Mouse (Mus musculus) lung, postnatal 0 days (tissue): Measurements from ENCODE around the gene Anapc15. TPM values are rescaled to one million over a fixed set of nuclear protein-coding genes. Genes with fewer than 3 reads are reported as not detected.

Source experiments
- ATAC-seq: fragments of 200-750 bp; cut with Nextera tagmentation; 2 replicates; pipeline ENCODE4 v1.8.0; 2017; ENCODE audit warnings: moderate library complexity
- DNase-seq: peaks from one replicate; pipeline ENCODE4 v3.0.0-alpha.2; 2016; ENCODE audit warnings: low spot score
- H3K27ac ChIP-seq: fragments of 300-500 bp; sonication (generic); 2 replicates; pipeline ENCODE4 v1.5.1; 2014; ENCODE audit warnings: antibody characterized with exemption, mild to moderate bottlenecking, low read length, mixed read lengths
- H3K27me3 ChIP-seq: fragments of 300-500 bp; sonication (generic); replicated peaks from 2 replicates; pipeline ENCODE4 v1.6.1; 2014; ENCODE audit warnings: low read length, mixed read lengths; ENCODE audit not compliant: insufficient read depth
- H3K36me3 ChIP-seq: fragments of 300-500 bp; sonication (generic); 2 replicates; pipeline ENCODE4 v1.6.1; 2014; ENCODE audit warnings: low read length, mixed read lengths; ENCODE audit not compliant: insufficient read depth
- H3K4me1 ChIP-seq: fragments of 300-500 bp; sonication (generic); 2 replicates; pipeline ENCODE4 v1.6.1; 2014; ENCODE audit warnings: antibody characterized with exemption, low read depth, low read length, mixed read lengths; ENCODE audit not compliant: insufficient read depth
- H3K4me2 ChIP-seq: fragments of 300-500 bp; sonication (generic); replicated peaks from 2 replicates; pipeline ENCODE4 v1.6.1; 2014; ENCODE audit warnings: low read depth, mild to moderate bottlenecking, low read length, moderate library complexity, mixed read lengths
- H3K4me3 ChIP-seq: fragments of 300-500 bp; sonication (generic); 2 replicates; pipeline ENCODE4 v1.5.1; 2014; ENCODE audit warnings: low read depth, low read length
- H3K9ac ChIP-seq: fragments of 300-500 bp; sonication (generic); replicated peaks from 2 replicates; pipeline ENCODE4 v1.6.1; 2014; ENCODE audit warnings: low read depth, mild to moderate bottlenecking
- H3K9me3 ChIP-seq: fragments of 300-500 bp; sonication (generic); 2 replicates; pipeline ENCODE4 v1.6.1; 2016; ENCODE audit warnings: low read length, mixed read lengths
- CTCF ChIP-seq: IDR thresholded peaks from 2 replicates; pipeline ENCODE4 v1.5.1; 2016; ENCODE audit warnings: antibody characterized with exemption, mild to moderate bottlenecking
- EP300 ChIP-seq: IDR thresholded peaks from 2 replicates; pipeline ENCODE4 v1.6.1; 2016; ENCODE audit warnings: antibody characterized with exemption, mild to moderate bottlenecking, control low read depth
- WGBS: fragments of 180-500 bp; shearing (Covaris S2); extraction: QIAGEN DNeasy Blood & Tissue Kit; methylation state at CpG from one replicate; pipeline ENCODE4 v1.1.7; 2014; 5-methylcytosine and 5-hydroxymethylcytosine counted together
- polyA plus RNA-seq: library from polyadenylated mRNA; unstranded; fragments of >200 nt; fragmentation: Nextera tagmentation; extraction: Ambion mirVana; gene quantifications from 2 replicates; pipeline ENCODE4 v1.2.1, GENCODE M21; 2015

Anapc15 gene
- polyA plus RNA-seq, 1 experiment from 2014 or later: 28.8 TPM

GRCm38 (mm10) chr7:101870629-101871028 lies 7.1 kb downstream of the Anapc15 start, which contains the start of gene Folr1:
Gene Folr1 (minus strand): TSS chr7:101870788.
- H3K4me1 ChIP-seq: no peaks in the 10 kb centered on the region
- no peak within 1 kb of the TSS for H3K4me3 ChIP-seq
- H3K4me2 ChIP-seq: no peak within 1 kb of the TSS
- no peak for ATAC-seq
- TF ChIP-seq EP300 (no peak), CTCF (no peak)
- DNase-seq: no peak
- no peaks in the 10 kb centered on the region for H3K36me3 ChIP-seq
- H3K27me3 ChIP-seq: no peaks in the 10 kb centered on the region
- H3K9ac ChIP-seq: no peak within 1 kb of the TSS
- H3K9me3 ChIP-seq: no peaks in the 10 kb centered on the region
- H3K27ac ChIP-seq: no peak within 1 kb of the TSS
- 68% methylated on average over 2 of the region's 2 CpGs for WGBS

GRCm38 (mm10) chr7:101871296-101871695 lies 7.8 kb downstream of the Anapc15 start:
- ATAC-seq (no peak), DNase-seq (no peak)
- WGBS: 36% methylated on average over 3 of the region's 3 CpGs
- Histone ChIP-seq H3K27me3 (no peaks in the 10 kb centered on the region), H3K36me3 (no peaks in the 10 kb centered on the region), H3K4me2 (no peak overlapping the region), H3K9me3 (no peaks in the 10 kb centered on the region), H3K9ac (no peak overlapping the region), H3K27ac (no peak overlapping the region), H3K4me3 (no peak overlapping the region), H3K4me1 (no peaks in the 10 kb centered on the region)
- TF ChIP-seq EP300 (no peak), CTCF (no peak)

- no peaks in the 10 kb centered on the region for H3K4me1 ChIP-seq
- no peaks in the 10 kb centered on the region for H3K9me3 ChIP-seq
- WGBS: 90% methylated on average over 1 of the region's 1 CpGs
- no peaks in the 10 kb centered on the region for H3K36me3 ChIP-seq
- H3K4me3 ChIP-seq: no peak overlapping the region
- no peak overlapping the region for H3K9ac ChIP-seq
- H3K27ac ChIP-seq: no peak overlapping the region
- no peak for DNase-seq
- no peaks in the 10 kb centered on the region for H3K27me3 ChIP-seq
- TF ChIP-seq EP300 (no peak), CTCF (no peak)
- ATAC-seq: no peak
- no peak overlapping the region for H3K4me2 ChIP-seq
Observed at GRCm38 (mm10) chr7:101875978-101876377, 12.5 kb downstream of the Anapc15 start.

GRCm38 (mm10) chr7:101880855-101881254 lies 17.3 kb downstream of the Anapc15 start:
- Histone ChIP-seq H3K27ac (no peak overlapping the region), H3K4me2 (no peak overlapping the region), H3K27me3 (no peaks in the 10 kb centered on the region), H3K4me1 (no peaks in the 10 kb centered on the region), H3K36me3 (no peaks in the 10 kb centered on the region), H3K9me3 (no peaks in the 10 kb centered on the region), H3K4me3 (no peak overlapping the region), H3K9ac (no peak overlapping the region)
- DNase-seq (no peak), ATAC-seq (no peak)
- TF ChIP-seq EP300 (no peak), CTCF (no peak)
- WGBS: 71% methylated on average over 4 of the region's 4 CpGs

GRCm38 (mm10) chr7:101882413-101883154 lies 19.1 kb downstream of the Anapc15 start:
- no peak for DNase-seq
- H3K4me2 ChIP-seq: no peak overlapping the region
- no peak overlapping the region for H3K4me3 ChIP-seq
- no peak for ATAC-seq
- H3K9ac ChIP-seq: no peak overlapping the region
- H3K36me3 ChIP-seq: no peaks in the 10 kb centered on the region
- H3K9me3 ChIP-seq: no peaks in the 10 kb centered on the region
- no peaks in the 10 kb centered on the region for H3K27me3 ChIP-seq
- H3K4me1 ChIP-seq: no peaks in the 10 kb centered on the region
- no peak for TF ChIP-seq CTCF
- no peak overlapping the region for H3K27ac ChIP-seq
- WGBS: 65% methylated on average over 9 of the region's 9 CpGs

GRCm38 (mm10) chr7:101884160-101884559 lies 20.6 kb downstream of the Anapc15 start:
- Histone ChIP-seq H3K4me3 (no peak overlapping the region), H3K27ac (no peak overlapping the region), H3K4me2 (no peak overlapping the region), H3K9me3 (no peaks in the 10 kb centered on the region), H3K27me3 (no peaks in the 10 kb centered on the region), H3K9ac (no peak overlapping the region), H3K4me1 (no peaks in the 10 kb centered on the region), H3K36me3 (no peaks in the 10 kb centered on the region)
- TF ChIP-seq EP300 (no peak), CTCF (no peak)
- whole genome bisulfite sequencing: 94% methylated on average over 4 of the region's 4 CpGs
- DNase-seq: no peak
- ATAC-seq: no peak

- no peak for ATAC-seq
- Histone ChIP-seq H3K9me3 (no peaks in the 10 kb centered on the region), H3K27ac (no peak overlapping the region), H3K4me1 (no peaks in the 10 kb centered on the region), H3K4me3 (no peak overlapping the region), H3K4me2 (no peak overlapping the region), H3K9ac (no peak overlapping the region), H3K27me3 (no peaks in the 10 kb centered on the region), H3K36me3 (no peaks in the 10 kb centered on the region)
- no peak for DNase-seq
- TF ChIP-seq EP300 (no peak), CTCF (no peak)
- 88% methylated on average over 6 of the region's 6 CpGs for WGBS
Observed at GRCm38 (mm10) chr7:101886274-101886673, 22.8 kb downstream of the Anapc15 start.
